Mouse (Mus musculus) ovary, postnatal 14 days (tissue): ENCODE results near the gene Tmx1.

ENCODE experiments used
- DNase-seq: peaks from one replicate; pipeline ENCODE4 v3.0.0; 2022; ENCODE audit warnings: low spot score

The Tmx1 gene

DNA sequence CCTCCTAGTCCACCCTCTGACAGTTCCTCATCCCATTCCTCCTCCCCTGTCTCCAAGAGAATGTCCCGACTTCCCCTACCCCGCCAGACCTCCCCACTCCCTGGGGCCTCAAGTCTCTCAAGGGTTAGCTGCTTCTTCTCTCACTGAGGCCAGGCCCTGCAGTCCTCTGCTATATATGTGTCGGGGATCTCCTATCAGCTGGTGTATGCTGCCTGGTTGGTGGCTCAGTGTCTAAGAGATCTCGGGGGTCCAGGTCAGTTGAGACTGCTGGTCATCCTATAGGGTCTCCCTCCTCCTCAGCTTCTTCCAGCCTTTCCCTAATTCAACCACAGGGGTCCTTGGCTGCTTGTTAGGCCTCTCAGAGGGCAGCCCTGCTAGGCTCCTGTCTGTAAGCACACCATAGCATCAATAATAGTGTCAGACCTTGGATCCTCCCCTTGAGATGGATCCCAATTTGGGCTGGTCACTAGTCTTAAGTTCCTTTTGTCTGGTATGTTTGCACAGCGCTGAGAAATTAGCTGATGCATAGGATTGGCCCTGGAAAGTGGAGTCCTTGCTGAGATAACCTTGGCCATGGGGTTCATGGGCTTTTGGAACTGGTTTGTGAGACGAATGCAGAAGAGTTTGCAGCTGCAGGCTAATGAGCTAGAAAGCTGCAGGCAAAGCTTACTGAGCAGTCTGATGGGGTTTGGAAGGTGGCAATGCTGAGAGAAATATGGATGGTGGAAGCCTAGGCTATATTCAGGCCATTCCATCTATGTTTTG is 34.0 kb downstream of the Tmx1 start:
- DNase-seq, result no peak

DNA sequence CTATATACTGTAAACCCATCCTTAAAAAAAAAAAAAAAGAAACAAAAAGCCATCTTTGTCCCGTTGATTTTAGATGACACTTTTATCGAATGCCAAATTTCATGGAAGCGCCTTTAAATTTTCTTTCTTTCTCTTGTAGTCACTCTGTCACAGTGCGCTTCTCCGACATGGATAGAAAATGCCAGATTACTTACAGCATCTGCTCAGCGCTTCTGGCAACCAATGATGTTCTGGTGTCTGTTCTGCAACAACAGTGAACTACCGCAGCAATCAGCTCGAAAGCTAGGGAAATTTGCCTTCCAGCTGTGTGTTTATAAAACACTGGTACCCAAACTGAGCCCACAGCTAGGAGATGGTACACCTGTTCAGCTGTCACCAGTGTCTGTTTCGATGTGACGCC is 39.5 kb downstream of the Tmx1 start:
- DNase-seq, result no peak

- DNase-seq, result peak; percentile 27
Observed at GRCm38 (mm10) chr12:70494494-70495281, 41.8 kb downstream of the Tmx1 start.

DNA sequence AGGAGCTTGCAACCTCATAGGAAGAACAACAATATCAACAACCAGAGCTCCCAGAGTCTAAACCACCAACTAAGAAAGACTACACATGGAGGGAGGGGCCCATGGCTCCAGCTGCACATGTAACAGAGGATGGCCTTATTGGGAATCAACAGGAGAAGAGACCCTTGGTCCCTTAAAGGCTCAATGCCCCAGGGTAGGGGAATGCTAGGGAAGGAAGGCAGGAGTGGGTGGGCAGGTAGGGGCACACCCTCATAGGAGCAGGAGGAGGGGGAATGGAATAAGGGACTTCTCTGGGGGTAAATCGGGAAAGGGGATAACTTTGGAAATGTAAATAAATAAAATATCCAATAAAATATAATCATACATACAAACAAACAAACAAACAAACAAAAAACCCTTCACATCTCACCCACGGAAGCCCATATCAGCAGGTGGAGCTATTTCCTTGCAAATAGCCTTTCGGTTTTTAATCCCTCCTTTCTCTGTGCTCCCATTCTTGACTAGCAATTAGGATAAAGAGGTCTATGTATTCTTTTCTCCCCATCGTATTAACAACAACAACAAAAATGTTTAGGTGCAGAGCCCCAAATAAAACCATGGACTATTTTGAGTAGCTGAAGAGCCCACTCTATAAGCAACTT is 42.5 kb downstream of the Tmx1 start:
- no peak for DNase-seq

DNA sequence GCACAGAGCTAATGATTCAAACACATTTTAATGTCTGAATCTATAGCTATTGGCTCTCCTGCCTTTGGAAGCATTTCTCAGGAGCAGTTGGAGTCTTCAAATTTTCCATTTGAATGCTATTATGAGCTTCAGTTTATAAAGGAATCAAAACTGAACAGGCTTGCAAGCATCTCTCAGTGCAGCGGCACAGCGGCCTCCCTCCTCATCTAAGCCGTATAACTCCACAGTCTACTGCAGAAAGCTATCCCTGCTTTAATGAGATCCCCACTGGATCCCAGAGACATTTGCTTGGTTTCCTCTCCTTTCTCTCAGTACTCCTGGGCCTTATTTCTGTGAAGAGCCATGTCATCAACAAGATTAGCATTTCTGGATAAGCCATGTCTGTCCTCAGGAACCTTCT is 45.2 kb downstream of the Tmx1 start:
- no peak for DNase-seq

- no peak for DNase-seq
Observed at GRCm38 (mm10) chr12:70505971-70506370, 53.1 kb downstream of the Tmx1 start.

DNA sequence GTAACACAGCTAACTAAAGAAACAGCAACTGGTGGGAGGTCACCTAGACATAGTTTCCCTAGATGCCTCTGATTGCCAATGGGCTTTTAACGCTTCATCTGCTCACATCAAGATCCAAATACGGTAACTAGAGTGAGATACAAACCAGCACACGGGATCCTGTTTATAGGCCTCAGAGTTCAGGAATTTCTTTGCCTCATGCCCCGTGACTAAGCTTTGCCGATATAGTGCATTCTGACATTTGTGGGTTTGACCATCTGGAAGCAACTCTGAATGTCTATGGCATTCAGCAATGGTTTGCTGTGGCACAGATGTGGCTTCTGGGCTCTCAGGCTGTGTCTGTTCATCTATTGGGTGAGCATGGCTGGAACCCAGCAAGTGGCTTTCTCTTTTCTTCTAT is 59.1 kb downstream of the Tmx1 start:
- no peak for DNase-seq

GRCm38 (mm10) chr12:70512431-70512830 is 59.5 kb downstream of the Tmx1 start:
- no peak for DNase-seq
